Mouse (Mus musculus) forebrain, embryonic 10.5 days (tissue): Measurements from ENCODE around the gene Zyg11b. TPM values are rescaled to one million over a fixed set of nuclear protein-coding genes. Genes with fewer than 3 reads are reported as not detected.
A peak's percentile ranks its signal among the peaks of the same experiment; 100 is the strongest.

Source experiments
- DNase-seq: peaks from one replicate; pipeline ENCODE4 v3.0.0-alpha.2; 2017; ENCODE audit warnings: low spot score; ENCODE audit errors: extremely low spot score
- H3K27ac ChIP-seq: fragments of 300-500 bp; sonication (generic); 2 replicates; pipeline ENCODE4 v1.5.1; 2016; ENCODE audit warnings: mild to moderate bottlenecking
- H3K27me3 ChIP-seq: fragments of 300-500 bp; sonication (generic); 2 replicates; pipeline ENCODE4 v1.6.1; 2016; ENCODE audit warnings: mild to moderate bottlenecking; ENCODE audit not compliant: poor library complexity, severe bottlenecking
- H3K36me3 ChIP-seq: fragments of 300-500 bp; sonication (generic); replicated peaks from 2 replicates; pipeline ENCODE4 v1.6.1; 2016; ENCODE audit warnings: mild to moderate bottlenecking, moderate library complexity
- H3K4me1 ChIP-seq: fragments of 300-500 bp; sonication (generic); 2 replicates; pipeline ENCODE4 v1.6.1; 2016
- H3K4me3 ChIP-seq: fragments of 300-500 bp; sonication (generic); 2 replicates; pipeline ENCODE4 v1.5.1; 2016; ENCODE audit warnings: mild to moderate bottlenecking, moderate library complexity
- H3K9me3 ChIP-seq: fragments of 300-500 bp; sonication (generic); 2 replicates; pipeline ENCODE4 v1.6.1; 2016; ENCODE audit warnings: mild to moderate bottlenecking, moderate library complexity
- WGBS: fragments of 180-500 bp; shearing (Covaris S2); methylation state at CpG from one replicate; pipeline ENCODE4 v1.1.7; 2016; 5-methylcytosine and 5-hydroxymethylcytosine counted together
- polyA plus RNA-seq: library from polyadenylated mRNA; unstranded; fragments of >200 nt; fragmentation: Nextera tagmentation; extraction: Ambion mirVana; gene quantifications from 2 replicates; pipeline ENCODE4 v1.2.1, GENCODE M21; 2016

Zyg11b gene
- 13.5 and 13.9 TPM in 2 replicates for polyA plus RNA-seq

DNA sequence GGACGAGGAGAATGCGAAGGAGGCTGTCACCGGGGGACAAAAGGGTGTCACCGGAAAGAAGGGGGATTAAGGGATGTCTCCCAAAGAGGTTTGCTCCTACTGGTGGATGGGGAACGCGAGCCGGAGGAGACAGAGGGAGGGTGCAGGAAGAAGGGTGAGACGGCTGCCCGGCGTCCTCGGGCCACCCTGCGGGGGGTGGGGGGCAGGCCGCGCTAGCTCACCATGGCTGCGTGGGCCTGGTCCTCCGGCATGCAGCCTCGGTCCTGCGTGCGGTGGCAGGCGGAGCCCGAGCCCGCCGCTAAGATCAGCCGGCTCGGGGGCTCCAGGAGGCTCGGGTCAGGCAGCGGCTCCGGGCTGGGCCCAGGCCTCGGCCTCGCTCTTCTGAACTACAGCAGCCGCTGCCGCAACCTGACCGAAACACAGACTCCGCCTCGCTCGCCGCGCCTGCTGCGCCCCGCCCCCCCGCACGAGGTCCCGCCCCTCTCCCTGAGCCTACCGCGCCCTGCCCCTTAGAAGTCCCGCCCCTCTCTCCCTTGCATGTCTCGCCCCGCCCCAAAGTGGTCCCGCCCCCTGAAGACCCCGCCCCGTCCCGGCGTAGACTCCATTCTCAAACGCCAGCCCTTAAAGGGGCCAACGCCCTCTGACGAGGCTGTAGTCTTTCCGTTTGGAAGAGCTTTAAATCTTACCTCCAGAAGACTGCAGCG, at the start of gene Zyg11b:
TSS of gene Zyg11b (minus strand) at position 427 of the 704 bp plus-strand sequence.
- Histone ChIP-seq H3K36me3 (peaks cover 14% of the 10 kb centered on the region), H3K4me3 (peak within 1 kb of the TSS; percentile 84), H3K9me3 (0 out of 2 replicates have a peak, but pooled peaks cover 6% of the 10 kb centered on the region), H3K4me1 (peaks cover 23% of the 10 kb centered on the region), H3K27me3 (no peaks in the 10 kb centered on the region), H3K27ac (peak within 1 kb of the TSS; percentile 94)
- WGBS, result under 1% methylated on average over 56 of the region's 58 CpGs
- peak; percentile 97 for DNase-seq

DNA sequence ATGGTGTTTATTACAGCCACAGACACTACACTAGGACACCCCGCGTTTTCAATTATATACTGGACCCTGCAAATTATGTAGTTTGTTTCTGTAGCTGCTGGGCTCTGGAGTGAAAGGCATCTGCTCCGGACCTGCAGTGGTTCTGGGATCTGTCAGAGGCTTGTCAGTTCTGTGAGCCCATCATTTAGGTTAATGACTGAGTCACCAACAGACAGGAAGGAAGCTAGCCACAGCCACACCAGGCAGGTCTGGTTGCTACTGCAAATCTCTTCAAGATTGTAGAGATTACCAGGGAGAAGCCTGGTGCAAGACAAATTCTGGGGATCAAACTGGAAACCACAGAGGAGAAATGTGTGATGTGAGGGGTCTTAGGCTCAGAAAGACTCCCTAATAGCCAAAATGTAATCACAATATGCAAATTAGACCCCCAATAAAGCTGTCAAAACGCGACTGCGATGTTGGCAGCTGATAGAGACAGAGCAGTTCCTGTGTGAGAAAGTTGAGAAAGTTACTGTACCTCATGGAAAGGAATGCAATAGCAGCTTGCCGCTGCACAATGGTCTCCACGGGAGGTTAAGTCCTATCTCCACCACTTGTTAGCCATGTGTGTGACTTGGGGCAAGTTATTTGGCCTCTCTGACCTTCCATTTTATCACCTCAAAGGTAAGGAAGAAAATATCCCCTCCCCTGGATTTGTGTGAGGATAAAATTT, 49.1 kb upstream of the Zyg11b start:
- Histone ChIP-seq H3K4me1 (peaks cover 60% of the 10 kb centered on the region), H3K36me3 (no peaks in the 10 kb centered on the region), H3K4me3 (no peak overlapping the region), H3K9me3 (no peaks in the 10 kb centered on the region), H3K27me3 (no peaks in the 10 kb centered on the region), H3K27ac (peak overlapping the region; percentile 84)
- DNase-seq, result no peak
- 47% methylated on average over 8 of the region's 8 CpGs for WGBS

DNA sequence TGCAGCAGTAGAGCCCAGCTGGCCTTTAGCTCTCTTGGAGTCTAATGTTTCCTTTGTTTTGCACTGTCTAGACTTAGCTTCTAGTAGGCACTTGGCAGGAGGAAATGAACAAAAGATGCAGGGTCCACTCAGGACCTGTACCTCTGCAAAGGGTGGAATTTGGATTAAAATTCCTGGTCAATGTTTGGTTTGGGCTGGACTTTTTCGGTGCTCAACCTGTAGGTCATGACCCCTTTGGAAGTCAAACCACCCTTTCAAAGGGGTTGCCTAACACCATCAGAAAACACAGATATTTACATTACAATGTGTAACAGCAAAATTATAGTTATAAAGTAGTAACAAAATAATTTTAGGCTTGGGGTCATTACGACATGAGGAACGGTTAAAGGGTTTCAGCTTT, 48.2 kb upstream of the Zyg11b start:
- Histone ChIP-seq H3K4me1 (peaks cover 63% of the 10 kb centered on the region), H3K4me3 (no peak overlapping the region), H3K36me3 (no peaks in the 10 kb centered on the region), H3K9me3 (no peaks in the 10 kb centered on the region), H3K27ac (peak overlapping the region; percentile 84), H3K27me3 (no peaks in the 10 kb centered on the region)
- WGBS, result 78% methylated on average over 3 of the region's 3 CpGs
- DNase-seq, result no peak

DNA sequence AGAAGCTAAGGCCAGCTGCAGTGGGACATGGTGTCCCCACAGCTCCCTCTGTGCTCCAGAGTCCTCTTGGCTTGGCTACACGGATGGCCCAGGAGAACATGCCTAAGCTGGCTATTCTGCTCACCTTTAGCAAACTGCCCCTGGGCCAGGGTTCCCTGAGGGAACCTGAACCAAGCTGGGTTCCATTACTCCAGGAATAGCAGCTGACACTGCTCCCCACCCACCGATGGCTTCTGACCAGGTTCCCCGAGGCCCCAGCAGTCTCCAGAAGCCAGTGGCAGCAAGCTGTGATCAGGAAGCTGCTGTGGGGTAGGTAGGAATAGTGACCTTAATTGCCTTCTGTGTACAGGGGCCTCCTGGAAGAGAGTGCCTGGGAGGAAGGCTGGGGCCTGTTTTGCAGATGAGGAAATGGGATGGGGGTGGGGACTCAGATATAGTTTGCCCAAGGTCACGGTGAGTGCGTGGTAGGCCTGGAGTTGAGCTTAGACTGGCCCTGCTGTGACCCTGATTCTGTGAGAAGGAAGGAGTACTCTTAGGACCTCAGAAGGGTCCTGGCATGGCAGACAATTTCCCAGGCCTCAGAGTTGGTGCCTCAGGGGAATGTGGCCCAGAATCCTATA, 47.5 kb upstream of the Zyg11b start:
- Histone ChIP-seq H3K27me3 (no peaks in the 10 kb centered on the region), H3K4me3 (no peak overlapping the region), H3K9me3 (no peaks in the 10 kb centered on the region), H3K36me3 (no peaks in the 10 kb centered on the region), H3K27ac (peak overlapping the region; percentile 84), H3K4me1 (peaks cover 68% of the 10 kb centered on the region)
- no peak for DNase-seq
- WGBS, result 63% methylated on average over 5 of the region's 5 CpGs

DNA sequence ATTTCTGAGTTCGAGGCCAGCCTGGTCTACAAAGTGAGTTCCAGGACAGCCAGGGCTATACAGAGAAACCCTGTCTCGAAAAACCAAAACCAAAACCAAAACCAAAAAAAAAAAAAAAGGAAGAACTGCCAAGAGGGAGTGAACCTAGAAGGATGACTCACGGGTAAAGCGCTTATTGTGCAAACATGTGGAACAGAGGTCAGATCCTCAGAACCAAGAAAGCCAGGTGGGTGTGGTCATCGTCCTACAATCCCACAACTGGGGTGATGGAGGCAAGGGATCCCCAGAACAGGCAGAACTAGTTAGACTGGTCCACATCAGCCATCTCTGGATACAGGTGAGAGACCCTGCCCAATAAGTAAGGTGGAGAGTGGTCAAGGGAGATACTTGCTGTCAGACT, 46.2 kb upstream of the Zyg11b start:
- Histone ChIP-seq H3K9me3 (no peaks in the 10 kb centered on the region), H3K27me3 (no peaks in the 10 kb centered on the region), H3K36me3 (0 out of 2 replicates have a peak, but pooled peaks cover 3% of the 10 kb centered on the region), H3K4me3 (no peak overlapping the region), H3K27ac (no peak overlapping the region), H3K4me1 (peaks cover 68% of the 10 kb centered on the region)
- DNase-seq, result no peak
- WGBS, result 96% methylated on average over 5 of the region's 5 CpGs

DNA sequence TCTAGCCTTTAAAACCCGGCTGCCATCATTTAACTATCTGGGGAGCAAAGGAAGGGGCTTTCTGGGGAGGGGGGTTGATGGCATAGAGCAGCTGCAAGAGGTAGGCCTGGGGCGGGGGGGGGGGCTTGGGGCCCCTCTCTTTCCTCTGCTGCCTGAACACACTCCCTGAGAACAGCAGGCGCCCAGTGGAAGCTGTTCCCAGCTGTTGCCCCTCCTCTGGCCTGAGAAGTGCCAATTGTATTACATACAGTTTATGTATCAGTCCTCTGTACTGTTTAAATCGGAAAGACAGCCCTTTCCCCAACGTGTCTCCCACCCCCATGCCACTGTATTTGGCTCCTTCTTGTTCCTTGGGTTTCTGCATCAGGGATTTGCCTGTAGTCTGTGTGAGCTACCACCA, 44.9 kb upstream of the Zyg11b start:
- no peaks in the 10 kb centered on the region for H3K9me3 ChIP-seq
- WGBS, result 36% methylated on average over 5 of the region's 5 CpGs
- H3K4me1 ChIP-seq, result peaks cover 59% of the 10 kb centered on the region
- H3K4me3 ChIP-seq, result no peak overlapping the region
- H3K27ac ChIP-seq, result peak overlapping the region; percentile 83
- DNase-seq, result no peak
- no peaks in the 10 kb centered on the region for H3K27me3 ChIP-seq
- peaks cover 8% of the 10 kb centered on the region; the same call in 1 of the 2 replicates for H3K36me3 ChIP-seq

DNA sequence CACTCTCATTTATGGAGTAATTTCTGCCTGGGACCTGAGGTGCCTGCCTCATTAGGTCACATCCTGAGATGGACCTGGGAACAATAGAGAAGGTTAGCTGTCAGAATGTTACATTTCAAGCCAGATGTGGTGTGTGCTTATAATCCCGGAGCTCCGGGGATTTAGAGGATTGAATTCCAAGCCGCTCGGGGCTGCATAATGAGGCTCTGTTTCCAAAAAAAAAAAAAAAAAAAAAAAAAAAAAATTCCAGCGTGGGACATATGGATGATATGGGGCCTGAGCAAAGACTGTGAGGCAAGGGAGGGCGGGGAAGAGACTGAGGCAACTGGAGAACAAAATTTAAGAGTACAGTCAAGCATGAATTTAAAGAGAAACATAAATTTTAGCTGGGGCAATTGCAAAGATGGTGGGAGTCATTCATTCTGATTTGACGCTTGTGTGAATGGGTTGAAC, 43.8 kb upstream of the Zyg11b start:
- DNase-seq, result no peak
- H3K27ac ChIP-seq, result peak overlapping the region; percentile 83
- H3K9me3 ChIP-seq, result no peaks in the 10 kb centered on the region
- H3K4me3 ChIP-seq, result no peak overlapping the region
- H3K36me3 ChIP-seq, result peaks cover 20% of the 10 kb centered on the region
- WGBS, result 18% methylated on average over 7 of the region's 7 CpGs
- H3K27me3 ChIP-seq, result no peaks in the 10 kb centered on the region
- peaks cover 52% of the 10 kb centered on the region for H3K4me1 ChIP-seq

DNA sequence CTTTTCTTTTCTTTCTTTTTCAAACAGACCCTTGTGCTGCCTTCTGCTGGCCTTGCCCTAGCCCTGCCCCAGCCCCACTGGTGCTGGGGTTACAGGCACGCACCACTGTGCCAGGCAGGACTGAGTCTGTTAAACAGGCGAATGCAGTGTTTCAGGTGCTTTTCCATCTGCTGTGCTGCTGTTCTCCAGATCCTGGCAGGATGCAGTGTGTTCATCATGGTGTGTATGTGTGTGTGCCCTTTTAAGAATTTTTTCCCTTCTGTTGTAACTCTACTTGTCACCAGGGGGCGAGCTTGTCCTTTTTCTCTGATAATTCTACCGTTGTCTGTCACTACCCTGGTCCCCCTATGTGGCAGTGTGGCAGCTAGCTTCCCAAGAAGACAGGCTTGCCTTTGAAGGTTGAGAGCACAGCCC, 38.4 kb upstream of the Zyg11b start:
- Histone ChIP-seq H3K4me3 (no peak overlapping the region), H3K36me3 (peaks cover 74% of the 10 kb centered on the region), H3K4me1 (peaks cover 31% of the 10 kb centered on the region), H3K27me3 (no peaks in the 10 kb centered on the region), H3K9me3 (no peaks in the 10 kb centered on the region), H3K27ac (peak overlapping the region; percentile 49)
- peak; percentile 65 for DNase-seq
- 22% methylated on average over 4 of the region's 4 CpGs for WGBS

DNA sequence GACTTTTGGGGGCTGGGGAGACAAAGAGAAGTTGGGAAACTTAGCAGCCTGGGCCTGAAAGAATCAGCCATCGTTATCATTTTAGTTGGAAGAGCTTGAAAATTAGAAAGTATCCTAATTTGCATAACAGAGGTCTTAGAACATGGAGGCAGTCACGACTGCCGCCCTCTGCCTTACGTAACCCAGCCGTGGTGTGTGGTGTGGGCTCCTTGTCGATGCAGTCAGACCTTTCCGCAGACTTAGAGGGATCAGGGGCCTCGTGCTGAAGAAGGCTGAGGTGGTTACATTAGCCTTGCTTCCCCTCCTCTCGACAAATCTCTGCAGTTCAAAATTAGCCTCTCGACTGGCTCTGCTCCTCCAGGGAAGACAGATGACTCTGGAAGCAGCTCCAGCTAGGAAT, 37.9 kb upstream of the Zyg11b start:
- Histone ChIP-seq H3K4me3 (no peak overlapping the region), H3K4me1 (peaks cover 26% of the 10 kb centered on the region), H3K27me3 (no peaks in the 10 kb centered on the region), H3K9me3 (no peaks in the 10 kb centered on the region), H3K27ac (peak overlapping the region; percentile 49), H3K36me3 (peaks cover 78% of the 10 kb centered on the region)
- DNase-seq, result no peak
- WGBS, result 78% methylated on average over 10 of the region's 10 CpGs

DNA sequence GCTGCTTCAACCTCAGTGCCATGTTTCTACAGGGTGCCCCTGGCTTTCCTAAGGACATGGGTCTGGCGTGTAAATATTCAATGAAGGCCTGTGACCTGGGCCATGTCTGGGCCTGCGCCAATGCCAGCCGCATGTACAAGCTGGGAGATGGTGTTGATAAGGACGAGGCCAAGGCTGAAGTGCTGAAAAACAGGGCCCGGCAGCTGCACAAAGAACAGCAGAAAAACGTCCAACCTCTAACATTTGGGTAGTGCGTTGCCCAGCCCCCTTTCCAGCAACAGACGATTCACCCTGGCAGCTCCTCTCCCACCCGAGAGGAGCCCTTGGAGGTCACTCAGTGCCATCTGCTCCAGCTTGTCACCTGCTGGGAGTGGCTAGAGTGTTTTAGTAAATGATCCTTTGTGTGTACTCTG, 37.4 kb upstream of the Zyg11b start:
- Histone ChIP-seq H3K27ac (peak overlapping the region; percentile 57; the same call in 1 of the 2 replicates), H3K4me3 (no peak overlapping the region), H3K9me3 (no peaks in the 10 kb centered on the region), H3K36me3 (peaks cover 83% of the 10 kb centered on the region), H3K27me3 (no peaks in the 10 kb centered on the region), H3K4me1 (peaks cover 24% of the 10 kb centered on the region)
- DNase-seq, result no peak
- WGBS, result 70% methylated on average over 9 of the region's 9 CpGs

DNA sequence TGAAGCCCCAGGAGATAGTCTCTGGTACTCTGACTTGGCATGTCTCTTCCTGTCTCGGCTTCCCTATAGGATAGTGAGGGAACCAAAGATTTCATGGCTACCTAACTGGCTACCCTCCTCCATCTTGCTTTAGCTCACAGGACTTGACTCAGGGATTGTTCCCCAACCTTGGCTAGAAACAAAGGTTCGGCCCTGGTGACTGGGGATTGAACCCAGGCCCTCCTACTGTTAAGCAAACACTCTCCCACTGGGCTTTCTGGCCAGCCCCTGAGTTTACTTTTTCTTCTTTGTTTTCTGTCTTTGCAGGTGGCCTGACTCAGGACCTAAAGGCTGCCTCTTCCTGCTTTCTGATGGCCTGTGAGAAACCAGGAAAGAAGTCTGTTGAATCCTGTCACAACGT, 36.9 kb upstream of the Zyg11b start:
- peaks cover 24% of the 10 kb centered on the region for H3K4me1 ChIP-seq
- no peaks in the 10 kb centered on the region for H3K27me3 ChIP-seq
- H3K9me3 ChIP-seq, result no peaks in the 10 kb centered on the region
- peak overlapping the region; percentile 57; the same call in 1 of the 2 replicates for H3K27ac ChIP-seq
- H3K4me3 ChIP-seq, result no peak overlapping the region
- DNase-seq, result no peak
- peaks cover 88% of the 10 kb centered on the region for H3K36me3 ChIP-seq
- WGBS, result 56% methylated on average over 3 of the region's 3 CpGs

DNA sequence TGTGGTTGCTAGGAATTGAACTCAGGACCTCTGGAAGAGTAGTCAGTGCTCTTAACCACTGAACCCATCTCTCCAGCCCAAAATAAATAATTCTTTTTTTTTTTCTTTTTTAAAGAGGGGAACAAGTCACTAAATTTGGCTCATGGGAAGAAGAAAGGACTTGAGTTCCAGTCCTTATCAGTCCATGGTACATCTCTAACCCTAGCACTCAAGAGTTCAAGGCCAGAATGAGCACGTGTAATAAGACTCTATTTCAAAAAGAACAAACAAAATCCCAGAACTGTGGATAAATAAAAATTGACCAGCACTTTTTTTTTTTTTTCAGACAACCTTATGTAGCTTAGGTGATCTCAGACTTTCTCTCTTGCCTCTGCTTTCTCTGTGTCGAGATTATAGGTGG, 35.9 kb upstream of the Zyg11b start:
- no peaks in the 10 kb centered on the region for H3K9me3 ChIP-seq
- H3K36me3 ChIP-seq, result peaks cover 95% of the 10 kb centered on the region
- H3K27ac ChIP-seq, result no peak overlapping the region
- DNase-seq, result no peak
- H3K4me1 ChIP-seq, result peaks cover 24% of the 10 kb centered on the region
- WGBS, result 82% methylated on average over 2 of the region's 2 CpGs
- no peaks in the 10 kb centered on the region for H3K27me3 ChIP-seq
- H3K4me3 ChIP-seq, result no peak overlapping the region

DNA sequence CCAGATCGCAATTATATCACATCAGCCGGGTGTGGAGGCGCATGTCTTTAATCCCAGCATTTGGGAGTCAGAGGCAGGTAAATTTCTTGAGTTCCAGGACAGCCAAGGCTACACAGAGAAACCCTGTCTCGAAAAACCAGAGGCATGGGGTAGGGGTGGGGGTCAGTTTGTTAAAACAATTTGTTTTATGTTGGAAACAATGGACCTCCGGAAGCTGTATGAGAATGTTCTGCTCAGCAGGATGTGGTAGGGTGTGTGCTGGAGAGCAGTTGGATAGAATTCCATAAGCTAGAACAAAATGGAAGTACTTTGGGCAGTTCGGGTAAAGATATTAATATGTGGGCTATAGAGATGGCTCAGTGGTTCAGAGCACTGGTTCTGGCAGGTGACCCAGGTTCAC, 34.5 kb upstream of the Zyg11b start:
- no peaks in the 10 kb centered on the region for H3K27me3 ChIP-seq
- DNase-seq, result no peak
- H3K27ac ChIP-seq, result no peak overlapping the region
- H3K4me3 ChIP-seq, result no peak overlapping the region
- 96% methylated on average over 6 of the region's 6 CpGs for WGBS
- peaks cover 24% of the 10 kb centered on the region for H3K4me1 ChIP-seq
- peaks cover 99% of the 10 kb centered on the region for H3K36me3 ChIP-seq
- H3K9me3 ChIP-seq, result no peaks in the 10 kb centered on the region
